Mouse (Mus musculus) T-helper 17 cell (primary cell): ENCODE measurements around the gene Peak1.

Experiments used
- in situ Hi-C, 2 experiments: fragments of 300-600 bp; cut with MboI, MseI; formaldehyde crosslinking; loops; 1 replicate in 1 of 2; 2 replicates in 1 of 2; pipeline ENCODE4 v1.15.1; 2025; ENCODE audit warnings: high pct_unique_total_duplicates in 2 of 2

Gene Peak1

DNA sequence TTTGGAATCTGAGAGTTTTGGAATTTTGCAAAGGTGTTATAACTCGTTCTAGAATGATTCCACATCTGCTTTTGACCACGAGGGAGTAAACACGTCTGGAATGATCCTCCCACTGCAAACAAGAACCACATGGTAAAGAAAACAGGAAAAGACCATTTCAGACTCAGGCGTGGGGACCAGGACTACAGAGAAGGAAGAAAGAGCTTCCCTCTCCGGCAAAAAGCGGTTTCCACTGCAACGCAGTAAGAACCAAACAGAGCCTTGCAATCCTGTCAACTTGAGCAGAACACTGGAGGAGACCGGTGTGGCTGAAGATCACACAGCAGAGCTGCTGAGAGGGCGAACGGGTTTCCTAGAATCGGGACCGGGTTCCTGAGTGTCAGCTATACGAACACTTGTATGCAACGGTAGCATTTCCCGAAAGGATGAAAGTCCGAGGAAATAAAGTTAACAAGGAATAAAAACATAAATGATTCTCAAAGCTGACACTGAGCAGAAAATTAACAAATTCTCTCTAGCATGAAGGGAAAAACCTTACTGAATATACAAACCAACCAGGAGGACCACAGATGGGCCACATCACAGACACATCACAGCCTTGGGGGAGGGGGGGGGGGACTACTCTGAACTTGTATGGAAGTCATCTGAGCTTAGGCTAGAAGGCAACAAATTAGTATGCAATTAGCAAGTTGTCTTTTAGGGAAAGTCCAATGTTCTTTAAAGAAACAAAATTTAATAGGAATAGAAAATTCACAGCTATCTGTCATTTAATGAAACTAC lies 93.1 kb downstream of the Peak1 start:
- in situ Hi-C loops: no loop called here

DNA sequence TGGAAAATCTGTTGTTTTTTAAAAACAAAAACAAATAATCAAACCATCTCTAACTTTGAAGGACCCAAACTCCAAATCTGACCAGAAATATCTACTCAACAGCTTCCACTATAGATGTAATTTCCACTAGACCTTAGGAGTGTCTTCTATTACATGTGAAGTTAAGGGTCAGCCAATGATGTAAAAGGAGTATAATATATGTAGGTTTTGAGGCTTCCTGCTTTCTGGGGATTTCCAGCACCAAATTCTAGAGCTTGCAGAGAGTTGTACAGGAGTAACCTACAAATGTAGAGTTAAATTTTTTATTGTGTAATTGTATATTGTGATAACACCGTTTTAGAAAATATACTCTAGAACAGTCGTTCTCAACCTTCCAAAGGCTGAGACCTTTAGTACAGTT lies 96.6 kb downstream of the Peak1 start:
- in situ Hi-C loops: no loop called here

DNA sequence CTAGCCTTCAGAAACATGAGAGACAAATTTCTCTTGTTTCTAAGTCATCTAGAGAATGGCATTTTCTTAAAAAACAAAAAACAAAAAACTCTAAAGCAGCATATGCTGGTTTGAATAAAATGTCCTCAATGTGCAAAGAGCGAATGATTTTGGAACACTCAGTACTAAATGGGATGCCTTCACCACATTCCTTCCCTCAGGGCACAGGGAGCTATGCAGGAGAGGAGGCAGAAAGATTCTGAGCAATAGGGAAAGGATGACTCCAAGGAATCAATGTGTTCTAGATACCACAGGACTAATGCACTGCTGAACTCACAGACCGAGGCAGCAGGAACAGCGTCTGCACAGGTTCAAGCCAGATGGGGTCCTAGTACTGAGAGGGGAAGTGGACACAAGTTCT lies 103.5 kb downstream of the Peak1 start:
- in situ Hi-C loops: no loop called here

DNA sequence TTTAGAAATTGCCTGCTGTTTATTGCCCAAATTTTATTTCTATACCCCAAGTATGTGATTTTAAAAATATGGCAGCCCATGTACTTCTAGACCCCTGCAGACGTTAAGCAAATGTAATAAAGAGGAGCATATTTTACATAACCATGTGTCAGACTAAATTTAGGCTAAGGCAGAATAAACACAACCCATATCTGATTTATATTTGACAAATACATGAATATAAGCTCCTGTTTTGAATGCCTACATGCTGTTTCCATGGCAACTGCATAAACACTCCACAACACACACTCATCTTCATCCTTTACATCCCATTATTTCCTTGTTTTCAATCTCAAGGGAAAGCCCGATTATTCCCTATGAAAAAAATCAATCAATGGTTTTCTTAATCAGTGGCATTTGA lies 108.8 kb downstream of the Peak1 start:
- in situ Hi-C loops: no loop called here

DNA sequence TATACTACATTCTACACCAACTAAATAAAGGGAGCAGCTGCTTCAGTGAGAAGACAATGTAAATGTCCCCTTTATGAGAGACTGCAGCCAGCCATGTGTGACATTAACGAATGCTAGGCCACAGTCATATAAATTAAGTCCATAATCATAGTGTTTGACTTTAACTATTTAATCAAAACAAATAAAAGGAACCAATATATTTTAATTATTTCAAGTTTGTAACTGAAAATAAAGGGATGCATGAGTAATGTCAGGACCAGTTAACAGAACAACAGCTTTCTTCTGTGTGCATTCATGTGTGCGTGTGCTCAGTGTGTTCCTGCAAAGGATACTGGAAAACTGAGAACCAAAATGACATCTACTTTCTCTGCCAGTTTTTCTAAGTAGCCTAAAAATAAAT lies 113.3 kb downstream of the Peak1 start:
- in situ Hi-C loops: no loop called here

DNA sequence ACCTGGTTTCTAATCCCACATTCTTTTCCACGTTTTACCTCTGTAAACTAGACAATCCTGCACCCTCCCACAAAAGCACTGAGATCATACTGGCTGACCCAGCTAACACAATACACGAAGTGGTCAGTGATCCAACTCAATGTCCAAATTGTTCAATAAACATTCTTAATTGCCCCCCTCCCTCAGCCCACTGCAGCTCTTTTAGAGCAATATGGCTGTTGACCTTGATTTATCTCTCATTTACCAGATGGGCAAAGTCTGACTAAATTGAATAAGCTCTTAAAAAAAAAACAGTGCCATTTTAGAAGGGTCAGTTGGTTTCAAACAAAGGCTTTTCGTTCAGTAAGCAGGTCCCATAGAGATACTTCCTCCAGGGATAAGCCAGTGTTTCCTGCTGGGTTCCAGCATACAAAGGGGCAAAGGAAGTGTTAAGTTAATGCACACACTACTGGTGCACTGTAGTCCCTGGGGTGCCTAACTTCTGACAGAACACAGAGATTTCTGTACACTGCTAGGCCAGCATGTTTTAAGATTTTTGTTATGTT lies 114.9 kb downstream of the Peak1 start:
- in situ Hi-C loops: no loop called here

DNA sequence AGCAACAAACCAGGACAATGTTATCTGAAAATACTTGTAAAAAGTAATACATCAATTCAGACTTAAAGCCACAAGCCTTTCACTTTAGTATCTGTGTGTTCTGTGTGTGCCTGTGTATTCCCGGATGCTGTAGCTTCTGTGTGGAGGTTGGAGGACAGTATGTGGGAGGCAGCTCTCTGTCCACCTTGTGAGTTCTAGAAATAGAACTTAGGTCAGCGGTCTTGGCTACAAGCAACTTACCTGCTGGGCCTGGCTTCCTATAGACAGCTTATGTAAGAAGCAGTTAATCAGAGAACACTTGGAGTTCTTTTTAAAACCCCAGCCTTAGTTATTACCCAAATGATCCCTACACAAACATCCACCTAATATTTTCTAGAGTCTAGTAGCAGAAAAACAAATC lies 127.8 kb downstream of the Peak1 start:
- in situ Hi-C loops: no loop called here

DNA sequence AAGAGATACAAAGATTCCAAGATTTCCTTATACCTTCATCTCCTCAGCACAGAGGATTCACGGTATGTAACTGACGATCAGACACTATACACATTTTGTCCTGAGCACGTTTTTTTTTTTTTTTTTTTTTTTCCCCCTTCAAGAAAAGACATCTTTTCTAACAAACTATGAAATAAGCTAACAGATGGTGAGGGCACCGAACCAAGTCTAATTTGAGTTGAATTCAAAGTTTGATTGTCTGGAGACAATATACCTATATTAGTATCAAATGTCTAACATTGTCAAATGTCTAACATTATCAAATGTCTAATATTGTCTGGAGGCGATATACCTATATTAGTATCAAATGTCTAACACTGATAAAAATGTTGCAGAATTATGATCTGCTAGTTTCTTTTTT lies 135.4 kb downstream of the Peak1 start:
- in situ Hi-C loops: no loop called here

DNA sequence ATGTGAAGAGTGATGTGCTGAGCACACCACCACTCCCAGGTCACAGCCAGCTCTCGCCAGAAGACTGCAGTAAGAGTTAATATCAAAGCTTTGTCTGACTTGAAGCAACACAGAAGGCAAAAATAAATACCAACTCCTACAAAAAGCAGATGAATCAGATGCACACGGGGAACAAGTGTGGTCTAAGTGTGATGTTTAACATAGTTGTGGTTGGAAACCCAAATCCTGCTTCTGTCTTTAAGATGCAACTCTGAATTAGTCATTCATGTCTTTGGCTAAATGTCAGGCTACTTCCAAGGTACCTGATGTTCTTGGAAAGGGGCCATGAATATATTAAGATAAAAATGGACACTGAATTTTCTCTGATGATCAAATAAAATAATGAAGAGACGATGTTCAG lies 144.3 kb downstream of the Peak1 start:
- in situ Hi-C loops: no loop called here

DNA sequence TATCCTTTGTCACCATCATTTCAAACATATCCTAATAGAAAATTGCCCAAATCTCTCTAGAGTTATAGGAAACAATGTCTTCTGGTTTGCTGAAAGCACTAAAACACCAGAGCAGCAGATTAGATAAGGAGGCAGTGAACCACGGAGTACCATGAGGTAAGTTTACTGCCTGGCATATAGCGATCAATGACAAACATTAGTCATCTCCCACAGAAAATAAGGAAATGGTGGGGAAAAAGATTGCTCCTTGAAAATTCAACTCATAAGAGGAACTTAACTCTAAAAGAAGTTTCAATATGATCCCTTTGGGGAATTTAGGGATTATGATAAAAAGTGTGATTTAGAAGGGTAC lies 145.6 kb downstream of the Peak1 start:
- in situ Hi-C loops: no loop called here

DNA sequence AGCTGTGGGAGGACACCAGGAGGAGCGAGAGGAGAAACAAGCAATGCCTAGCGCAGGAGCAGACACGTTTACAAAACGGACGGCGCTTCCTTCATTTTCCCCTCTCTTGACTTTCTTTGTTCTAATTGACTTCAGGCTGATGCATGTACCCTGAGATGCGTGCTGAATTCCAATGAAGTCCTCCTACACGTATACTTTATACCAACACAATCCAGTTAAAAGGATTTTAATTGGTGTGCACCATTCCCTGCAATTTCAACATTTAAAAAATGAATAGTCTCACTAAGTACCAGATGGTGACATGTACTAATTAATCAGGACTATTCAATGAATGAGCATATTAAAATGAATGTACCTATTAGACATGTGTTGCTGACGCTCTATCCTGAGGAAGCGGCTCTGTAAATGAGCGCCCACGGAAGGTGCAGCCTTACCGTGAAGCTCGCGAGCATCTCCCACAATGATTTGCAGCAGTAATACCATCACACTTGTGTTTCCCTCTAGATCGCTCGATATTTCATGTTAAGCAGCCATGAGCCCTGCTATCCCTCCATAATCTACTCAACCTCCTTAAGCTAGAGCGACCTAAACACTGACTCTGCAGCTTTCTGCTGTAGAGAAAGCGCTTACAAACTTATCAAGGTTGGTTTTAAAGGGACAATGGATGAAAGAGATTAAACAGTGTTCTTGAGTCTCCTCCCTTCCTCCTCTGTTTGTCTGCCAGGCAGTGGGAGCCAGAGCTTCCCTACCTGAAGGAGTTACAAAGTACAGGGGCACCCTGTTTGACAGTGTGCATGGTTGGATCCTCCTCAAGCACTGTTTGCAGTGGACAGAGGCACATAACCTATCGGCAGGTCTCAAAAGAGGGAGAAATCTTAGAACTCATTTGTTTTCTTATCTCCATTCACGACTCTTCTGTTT lies 146.3 kb downstream of the Peak1 start:
- in situ Hi-C loops: no loop called here

DNA sequence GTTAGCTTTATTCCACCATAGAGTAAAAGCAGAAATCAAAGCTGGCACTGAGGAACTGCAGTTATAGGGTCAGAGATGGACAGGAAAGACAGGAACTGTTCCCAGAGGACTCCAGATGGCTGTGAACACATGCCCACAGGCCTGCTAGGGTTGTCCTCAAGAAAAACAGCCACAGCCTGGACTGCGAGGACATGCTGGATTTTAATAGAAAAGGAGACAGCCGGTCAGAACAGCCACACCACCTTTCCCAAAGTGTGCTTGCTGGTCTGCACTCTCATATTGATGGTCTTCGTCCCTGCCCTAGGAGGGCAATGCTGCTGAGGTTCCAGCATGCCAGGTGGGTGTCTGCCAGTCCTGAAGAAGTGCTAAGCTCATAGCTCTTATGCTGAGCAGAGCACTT lies 148.8 kb downstream of the Peak1 start:
- in situ Hi-C loops: no loop called here

DNA sequence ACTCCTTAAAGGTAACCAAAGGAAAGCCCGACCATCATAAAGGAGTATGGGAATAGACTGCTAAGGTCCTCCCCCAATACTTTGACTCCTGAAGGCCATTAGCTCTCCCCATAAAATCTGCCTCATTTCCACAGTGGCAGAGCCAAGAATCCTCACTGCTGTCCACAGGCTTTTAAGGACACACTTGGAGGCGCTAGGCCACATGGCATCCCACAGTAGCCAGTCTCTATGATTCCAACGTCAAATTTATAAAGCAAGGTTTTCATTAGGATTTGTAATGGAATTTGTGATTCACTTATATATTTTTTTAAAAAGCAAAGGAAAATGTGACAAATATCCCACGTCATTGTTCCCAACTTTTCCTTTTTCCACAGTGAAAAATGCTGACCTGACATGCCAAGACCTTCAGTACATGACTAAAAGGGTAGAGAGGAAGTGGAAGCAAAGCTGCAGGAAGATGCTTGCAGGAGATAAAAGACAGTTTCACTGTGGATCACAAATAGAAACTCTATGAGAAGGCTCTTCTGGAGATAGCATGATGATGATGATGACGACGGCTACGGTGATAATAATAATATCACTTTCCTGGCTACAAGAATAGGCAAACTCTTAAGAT lies 151.6 kb downstream of the Peak1 start:
- in situ Hi-C loops: no loop called here

DNA sequence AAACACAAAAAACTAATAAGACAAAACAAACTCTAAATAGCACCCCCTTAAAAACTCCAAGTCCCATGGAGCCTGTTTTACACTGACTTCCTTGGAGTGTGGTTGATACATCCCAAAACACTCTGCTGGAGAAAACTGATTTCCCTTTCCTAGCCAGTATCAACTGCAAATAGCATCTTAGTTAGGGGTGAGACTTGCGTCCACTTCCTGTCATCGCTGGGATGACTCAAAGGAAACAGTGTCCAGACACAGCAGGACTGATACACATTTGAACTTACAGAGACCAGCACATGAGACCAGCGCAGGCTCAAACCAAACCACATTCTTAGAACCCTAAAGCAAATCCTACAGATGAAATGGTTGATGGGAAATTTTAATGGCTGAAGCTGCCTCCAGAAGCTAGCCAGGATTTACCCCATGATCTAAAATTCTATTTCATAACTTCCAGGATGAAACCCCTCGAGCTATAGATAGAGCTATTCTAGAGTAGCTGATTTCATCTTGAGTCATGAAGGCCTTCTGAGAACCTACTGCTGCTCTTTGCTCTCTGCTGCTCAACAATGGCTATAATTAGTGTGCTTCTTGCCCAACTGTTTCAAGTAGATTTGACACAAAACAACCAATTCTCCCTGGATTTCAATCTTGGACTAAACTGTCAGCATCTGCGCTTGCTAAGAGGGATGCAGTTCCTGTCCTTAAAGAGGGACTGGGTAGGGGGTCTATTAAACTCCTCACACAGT lies 152.2 kb downstream of the Peak1 start:
- in situ Hi-C loops: no loop called here

DNA sequence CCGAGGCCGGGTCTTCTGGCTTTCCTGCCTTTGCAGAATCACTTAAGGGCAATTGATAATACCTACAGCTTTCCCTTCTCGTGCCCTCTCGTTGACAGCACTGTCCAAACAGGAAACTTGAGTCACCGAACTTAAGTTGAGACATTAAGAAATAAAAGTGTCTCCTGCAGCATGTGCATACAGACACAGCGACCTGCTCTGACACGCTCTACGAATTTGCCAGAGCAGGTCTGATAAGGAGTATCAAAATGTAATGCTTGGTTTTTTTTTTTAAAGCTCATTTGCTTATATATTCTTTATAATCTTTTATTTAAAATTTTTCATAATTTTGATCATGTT lies 152.9 kb downstream of the Peak1 start:
- in situ Hi-C loops: no loop called here

DNA sequence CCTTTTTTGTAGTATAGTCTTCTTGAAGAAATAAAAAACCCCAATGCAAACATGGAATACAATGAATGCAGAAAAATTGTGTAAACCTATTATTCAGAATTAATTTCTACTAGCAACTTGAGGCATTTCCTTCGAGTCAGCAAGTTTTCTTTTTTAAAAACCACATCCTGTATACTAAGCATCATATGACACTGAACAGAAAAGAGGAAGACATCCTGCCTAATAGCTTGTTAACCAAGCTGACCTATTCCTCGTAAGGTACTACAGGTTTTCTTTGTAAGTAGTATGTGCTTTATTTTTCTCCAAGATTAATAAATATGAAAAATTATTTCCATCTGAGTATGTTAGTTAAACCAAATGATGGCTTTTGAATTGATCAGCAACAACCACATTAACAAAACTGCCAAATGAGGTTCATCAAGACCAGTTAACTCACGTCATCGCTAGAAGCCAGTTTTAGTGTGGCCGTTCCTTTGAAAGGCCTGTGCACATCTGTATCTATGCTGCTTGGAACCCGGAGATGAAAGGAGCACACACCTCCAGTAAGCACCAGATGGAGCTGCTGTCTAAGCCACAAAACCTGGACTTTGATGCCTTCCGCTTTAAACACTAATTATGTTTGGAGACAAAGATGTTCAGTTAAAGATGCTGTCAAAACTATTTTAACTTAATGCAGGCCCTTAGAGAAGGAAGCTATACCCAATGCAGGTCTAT lies 153.4 kb downstream of the Peak1 start:
- in situ Hi-C loops: loop anchor here (5.0 kb wide), 2 partner anchors 53 to 243 kb away; no protein-coding TSS in a partner anchor

DNA sequence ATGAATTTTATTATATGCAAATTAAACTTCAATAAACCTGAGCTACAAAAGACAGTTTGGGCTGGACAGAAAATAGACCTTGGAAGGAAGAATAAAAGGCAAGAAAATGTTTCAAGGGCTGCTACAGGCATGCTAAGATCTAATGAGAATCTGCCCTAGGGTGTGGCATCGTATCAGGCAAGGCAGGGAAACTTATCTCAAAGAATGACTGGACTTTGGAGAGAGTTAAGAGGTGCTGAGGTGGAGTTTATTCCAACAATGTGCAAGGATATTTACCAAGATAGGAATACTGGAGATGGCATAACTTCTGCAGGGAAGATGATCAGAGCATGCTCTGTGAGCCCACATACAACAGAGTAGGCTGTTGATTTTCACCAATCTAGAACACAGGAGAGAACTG lies 154.8 kb downstream of the Peak1 start:
- in situ Hi-C loops: loop anchor here (5.0 kb wide), 2 partner anchors 54 to 244 kb away; no protein-coding TSS in a partner anchor

DNA sequence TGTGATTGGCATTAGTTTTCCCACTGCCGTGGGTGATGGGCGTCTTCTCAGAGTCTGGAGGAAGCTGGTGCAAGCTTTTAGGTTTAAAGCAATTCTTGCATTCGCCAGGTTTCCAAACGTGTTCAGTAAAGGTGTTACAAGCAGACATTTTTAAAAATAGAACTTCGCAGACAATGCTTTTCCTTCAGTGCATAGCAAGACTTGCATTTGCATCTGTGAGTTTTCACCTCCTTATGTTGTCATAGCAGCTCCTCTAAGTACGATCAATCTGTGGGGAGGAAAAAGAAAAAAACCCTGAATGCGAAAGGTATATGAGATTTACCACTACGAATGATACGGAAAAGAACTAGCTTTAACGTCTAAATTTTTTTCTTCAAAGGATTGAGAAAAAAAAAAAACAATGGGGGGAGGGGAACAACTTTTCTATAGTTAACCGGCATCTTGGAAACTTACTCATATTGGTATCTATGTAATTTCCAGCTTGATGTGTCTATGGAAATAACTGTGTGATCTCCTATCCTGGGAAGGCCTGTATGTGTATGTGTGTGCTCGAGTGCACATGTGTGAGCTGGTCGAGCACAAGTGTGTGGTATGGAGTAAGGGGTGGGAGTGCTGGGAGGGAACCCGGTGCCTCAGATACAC lies 157.3 kb downstream of the Peak1 start:
- in situ Hi-C loops: loop anchor here (5.0 kb wide), 2 partner anchors 57 to 247 kb away; no protein-coding TSS in a partner anchor

DNA sequence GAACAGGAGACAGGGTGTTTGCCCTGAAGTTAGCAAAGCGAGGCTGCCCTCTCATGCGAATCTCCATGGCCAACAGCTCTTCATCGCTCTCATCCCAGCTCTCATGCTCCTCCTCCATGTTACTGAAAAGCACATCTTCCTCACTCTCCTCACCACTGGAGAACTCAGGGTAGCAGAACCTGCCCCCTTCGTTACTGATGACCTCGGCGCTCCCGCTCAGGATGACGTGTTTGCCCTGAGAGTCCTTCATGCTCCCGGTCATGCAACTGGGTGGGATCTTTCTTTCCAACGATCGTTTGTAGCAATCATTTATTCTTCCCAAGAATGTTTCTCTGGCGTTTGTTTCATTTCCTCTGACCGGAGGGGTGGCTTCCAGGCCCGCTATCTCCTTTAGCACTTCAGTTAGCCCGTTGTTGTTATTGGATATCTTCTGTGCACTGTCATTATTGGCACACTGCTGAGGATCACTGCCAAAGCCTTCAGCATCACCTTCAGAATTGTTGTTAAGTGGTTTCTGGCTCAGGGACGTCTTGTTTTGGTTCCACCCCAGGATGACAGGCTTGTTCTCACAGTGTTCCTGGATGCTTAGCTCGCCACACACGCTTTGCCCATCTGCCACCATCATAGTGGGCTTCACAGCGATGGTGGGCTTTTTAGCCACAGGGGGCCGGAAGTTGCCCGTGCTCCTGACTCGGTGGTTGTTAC lies 157.9 kb downstream of the Peak1 start:
- in situ Hi-C loops: loop anchor here (5.0 kb wide), 2 partner anchors 57 to 247 kb away; no protein-coding TSS in a partner anchor
